Mouse (Mus musculus): ENCODE measurements around the gene Carmil3.

Gene Carmil3

GRCm38 (mm10) chr14:55544334-55544733, 53.9 kb downstream of the Carmil3 start:
- no peak for DNase-seq

GRCm38 (mm10) chr14:55550191-55550590, 59.7 kb downstream of the Carmil3 start:
- DNase-seq = no peak

- DNase-seq = no peak
Measured at GRCm38 (mm10) chr14:55551347-55551746, 60.9 kb downstream of the Carmil3 start.

GRCm38 (mm10) chr14:55551794-55552193, 61.3 kb downstream of the Carmil3 start:
- DNase-seq = no peak

- DNase-seq = no peak
Measured at GRCm38 (mm10) chr14:55554635-55555034, 64.2 kb downstream of the Carmil3 start.

- no peak for DNase-seq
Measured at GRCm38 (mm10) chr14:55555788-55556187, 65.3 kb downstream of the Carmil3 start.

GRCm38 (mm10) chr14:55557003-55557402, 66.6 kb downstream of the Carmil3 start:
- peak; percentile 95 for DNase-seq

- DNase-seq = peak; percentile 60
Measured at GRCm38 (mm10) chr14:55557587-55557986, 67.1 kb downstream of the Carmil3 start.

Data from kidney, adult 9 months (tissue).